Mouse (Mus musculus) fat pad, adult 2 months (tissue): ENCODE data around the gene Rapgef5.
"Not testable (repeated sequence)": the region's sequence is repeated elsewhere in the genome, so short reads cannot be mapped to it uniquely, and the experiment has no call there.

Source experiments
- DNase-seq: peaks from one replicate; pipeline ENCODE4 v3.0.0-alpha.2; 2011; ENCODE audit warnings: low read depth, low spot score; ENCODE audit errors: extremely low read depth

The Rapgef5 gene

DNA sequence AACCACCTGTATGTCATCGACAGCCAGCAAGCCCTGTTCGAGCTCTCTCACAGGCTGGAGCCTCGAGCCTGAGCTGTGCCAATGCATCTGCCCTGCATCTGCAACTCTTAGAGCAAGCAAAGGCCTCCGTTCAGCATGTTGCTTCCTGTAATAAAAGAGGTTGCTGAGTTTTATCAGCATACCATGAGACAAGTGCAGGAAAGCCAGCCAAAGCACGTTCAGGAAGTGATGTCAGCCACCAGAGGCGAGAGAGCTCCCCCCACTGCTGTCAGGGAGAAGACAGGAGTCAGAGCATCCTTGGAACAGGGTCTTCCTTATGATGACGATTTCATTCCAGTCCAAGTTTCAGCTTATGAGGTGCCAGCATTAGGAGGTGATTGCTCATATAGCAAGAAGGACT, 239.7 kb downstream of the Rapgef5 start:
- no peak for DNase-seq

DNA sequence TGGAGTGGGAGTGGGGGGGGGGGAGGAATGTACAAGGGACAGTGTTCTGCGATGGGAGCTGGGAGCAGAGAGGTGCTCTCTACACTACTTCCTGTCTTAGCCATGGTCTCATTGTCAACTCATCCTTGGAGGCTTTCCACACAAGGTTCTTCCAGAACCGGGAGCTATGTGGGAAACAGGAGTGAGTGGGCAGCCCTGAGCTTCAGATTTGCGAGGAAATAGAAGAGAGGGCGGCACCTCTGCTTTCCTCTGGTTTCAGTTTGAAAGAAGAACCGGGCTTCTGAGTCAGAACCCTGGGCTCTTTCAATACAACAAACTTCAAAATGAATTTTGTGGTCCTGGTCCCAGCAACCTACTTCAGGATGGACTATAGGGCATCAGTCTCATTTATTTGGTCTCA, 244.1 kb downstream of the Rapgef5 start:
- no peak for DNase-seq

DNA sequence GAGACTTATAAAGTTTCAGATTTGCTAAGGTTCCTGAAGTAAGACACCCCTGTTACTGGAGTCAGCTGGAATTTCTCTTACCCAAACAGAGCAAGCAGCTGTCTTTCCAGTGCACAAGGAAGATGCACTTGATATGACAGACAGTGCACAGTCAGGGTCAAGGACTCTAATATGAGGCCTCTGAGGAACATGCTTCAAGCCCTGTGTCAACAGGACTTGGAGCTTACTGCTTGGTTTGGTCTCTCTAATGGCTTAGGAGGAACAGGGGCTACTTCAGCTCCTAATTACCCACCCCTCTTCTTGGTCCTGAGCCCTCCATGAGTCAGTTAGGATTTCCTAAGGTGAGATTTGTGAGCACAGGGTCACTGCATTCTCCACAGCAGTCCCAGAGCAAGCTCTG, 244.6 kb downstream of the Rapgef5 start:
- no peak for DNase-seq

DNA sequence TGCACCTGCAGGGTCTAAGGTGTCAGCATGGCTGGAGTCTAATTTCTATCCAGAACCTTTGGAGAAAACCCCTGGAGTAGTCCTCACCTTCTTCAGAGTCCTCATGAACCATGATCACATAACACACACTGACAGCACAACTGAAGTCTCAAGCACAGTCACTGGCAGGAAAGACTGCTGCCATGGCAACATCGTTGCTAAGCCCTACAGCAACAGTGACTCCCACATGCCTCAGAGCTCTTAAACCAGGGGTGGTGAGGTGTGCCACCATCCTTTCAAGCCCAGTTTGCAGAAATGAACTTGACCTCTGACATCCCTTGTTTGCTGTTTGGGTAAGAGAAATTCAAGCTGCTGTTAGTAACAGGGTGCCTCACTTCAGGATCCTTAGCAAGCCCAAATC, 245.4 kb downstream of the Rapgef5 start:
- DNase-seq, result no peak

DNA sequence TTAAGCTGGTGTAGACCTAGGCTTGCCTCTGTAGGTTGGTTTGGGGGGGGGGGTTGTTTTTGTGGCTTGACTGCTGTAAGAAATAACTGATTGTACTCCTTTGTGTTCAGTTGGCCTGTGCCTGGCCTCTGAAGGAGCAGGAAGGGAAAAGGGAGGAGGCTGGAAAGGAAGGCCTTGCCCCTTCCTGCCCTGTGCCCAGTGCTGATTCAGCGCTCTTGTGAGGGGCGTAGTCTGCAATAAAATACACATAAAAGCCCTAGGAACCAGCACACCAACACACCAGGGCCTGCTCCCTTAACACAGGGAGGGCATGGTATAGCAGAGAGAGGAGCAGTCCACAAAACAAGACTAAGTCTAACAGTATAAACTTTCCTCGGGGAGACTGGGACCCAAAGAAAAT, 247.0 kb downstream of the Rapgef5 start:
- no peak for DNase-seq

DNA sequence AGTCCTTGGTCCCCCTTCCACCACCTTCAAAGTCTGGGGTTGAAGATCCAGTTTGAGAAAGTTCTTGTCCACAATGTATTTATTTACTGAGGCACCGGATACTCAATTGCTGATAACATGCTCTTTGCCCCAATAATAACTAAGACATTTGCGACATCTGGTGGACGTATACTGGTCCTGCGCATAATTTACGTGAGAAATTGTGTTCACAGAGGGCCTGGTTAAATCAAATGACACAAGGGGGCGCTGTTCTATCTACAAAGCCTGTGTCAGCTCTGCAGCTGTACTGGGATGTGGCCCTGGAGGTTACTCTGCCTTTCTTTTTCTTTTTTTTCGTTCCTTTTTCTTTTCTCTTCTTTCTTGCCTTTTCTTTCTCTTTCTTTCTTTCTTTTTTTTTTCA, 248.6 kb downstream of the Rapgef5 start:
- peak; percentile 10 for DNase-seq

DNA sequence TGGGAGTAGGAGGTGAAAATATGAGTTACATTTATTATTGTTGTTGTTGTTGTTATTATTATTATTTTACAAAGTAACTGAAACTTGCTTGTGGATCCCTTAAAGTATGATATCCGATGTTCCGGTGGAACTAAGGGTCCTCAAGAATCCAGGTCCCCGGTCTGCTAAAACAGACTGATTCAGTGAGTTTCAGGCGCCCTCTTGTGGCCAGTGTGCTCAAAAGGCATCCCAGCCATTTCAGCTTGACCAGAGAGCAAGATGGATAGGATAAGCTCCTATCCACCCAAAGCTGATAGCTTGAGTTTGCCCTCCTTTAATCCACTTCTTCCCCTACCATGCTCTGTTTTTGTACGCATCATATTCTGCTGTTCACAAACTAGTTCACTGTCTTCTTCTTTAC, 252.8 kb downstream of the Rapgef5 start:
- DNase-seq, result no peak

DNA sequence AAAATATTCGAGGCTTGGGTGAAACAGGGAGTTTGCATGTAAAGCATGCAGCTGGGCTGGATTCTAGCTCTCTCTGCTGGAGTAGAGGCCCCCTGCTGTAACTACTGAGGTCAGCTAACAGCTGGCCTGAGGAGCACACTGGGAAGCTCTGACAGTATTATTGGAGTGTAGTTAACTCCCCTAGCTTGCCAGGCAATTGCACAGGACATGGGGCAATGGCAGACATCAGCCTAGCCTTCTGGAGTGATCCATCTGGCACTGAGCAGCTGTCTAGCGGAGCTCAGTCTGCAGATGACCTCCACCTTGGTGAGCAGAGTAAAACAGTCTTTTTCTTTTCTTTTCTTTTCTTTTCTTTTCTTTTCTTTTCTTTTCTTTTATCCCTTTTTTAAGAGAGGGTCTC, 253.9 kb downstream of the Rapgef5 start:
- no peak for DNase-seq

DNA sequence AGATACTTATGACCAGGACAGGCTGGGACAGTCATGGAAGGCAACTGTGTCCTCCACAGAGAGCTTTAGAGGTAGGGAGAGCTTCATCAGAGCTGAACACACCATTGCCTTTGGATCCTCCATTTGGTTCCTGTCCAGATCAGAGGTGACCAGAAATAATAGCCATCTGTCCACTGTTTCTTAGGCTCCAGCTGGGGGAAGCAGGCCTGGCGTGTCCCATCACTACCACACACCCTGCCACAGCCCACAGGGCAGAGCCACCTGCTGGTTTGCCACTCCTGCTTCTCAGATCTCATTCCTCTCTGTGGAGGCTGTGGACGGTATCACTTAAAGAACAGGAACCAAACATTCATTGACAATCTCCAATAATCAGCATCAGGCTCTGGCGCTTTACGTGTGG, 254.9 kb downstream of the Rapgef5 start:
- DNase-seq, result no peak

DNA sequence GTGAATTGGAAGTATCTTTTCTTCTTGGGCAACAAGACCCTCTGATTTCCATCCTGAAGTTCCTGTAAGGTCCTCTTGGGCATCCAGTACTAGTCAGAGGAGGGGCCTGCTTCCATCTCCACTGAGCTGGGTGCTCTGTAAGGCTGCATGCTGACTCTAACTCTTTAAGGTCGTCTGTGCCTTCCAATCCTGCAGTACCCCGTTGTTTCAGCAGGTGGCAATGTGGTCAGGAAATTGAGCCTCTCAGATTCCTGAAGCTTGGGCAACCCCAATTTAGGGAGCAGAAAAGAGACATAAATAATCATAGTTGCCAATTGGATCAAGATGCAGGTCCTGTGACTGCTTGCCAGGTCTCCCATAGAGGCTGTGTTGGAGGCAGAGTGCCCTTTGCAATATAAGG, 256.4 kb downstream of the Rapgef5 start:
- DNase-seq, result no peak

DNA sequence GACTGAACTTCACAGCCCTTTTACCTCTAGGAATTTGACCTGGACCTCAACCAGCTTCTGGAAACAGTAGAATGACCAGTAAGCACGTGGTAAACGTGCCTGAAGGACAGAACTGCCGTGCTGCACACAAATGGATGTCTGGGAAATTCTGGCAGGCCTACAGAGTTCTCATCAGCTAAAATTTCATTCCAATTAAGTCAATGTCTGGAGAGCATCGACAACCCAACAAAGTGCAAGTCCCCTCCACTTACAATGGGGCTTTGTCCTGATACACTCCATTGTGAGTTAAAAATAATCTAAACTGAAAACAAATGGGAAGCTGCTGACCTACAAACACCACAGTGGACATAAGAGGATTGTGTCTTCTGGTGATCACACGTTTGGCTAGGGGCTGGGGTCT, 260.6 kb downstream of the Rapgef5 start:
- no peak for DNase-seq

DNA sequence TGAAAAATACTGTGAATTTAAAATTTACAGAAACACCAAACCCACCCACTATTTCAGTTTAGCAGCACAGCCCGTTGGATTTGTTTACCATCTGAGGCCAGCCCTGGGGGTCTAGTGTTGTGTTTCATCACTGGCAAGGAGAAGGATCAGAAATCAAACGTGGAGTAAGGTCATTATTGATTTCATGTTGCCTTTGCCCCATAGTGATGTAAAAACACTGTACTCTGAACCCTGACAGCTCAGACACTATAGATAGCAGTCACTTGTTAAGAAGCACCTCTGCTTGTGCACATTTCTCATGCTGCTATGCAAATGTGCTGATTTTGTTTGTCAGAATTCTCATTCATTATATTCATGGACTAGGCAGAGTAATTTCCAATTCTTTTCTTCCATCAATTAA, 265.1 kb downstream of the Rapgef5 start:
- no peak for DNase-seq

DNA sequence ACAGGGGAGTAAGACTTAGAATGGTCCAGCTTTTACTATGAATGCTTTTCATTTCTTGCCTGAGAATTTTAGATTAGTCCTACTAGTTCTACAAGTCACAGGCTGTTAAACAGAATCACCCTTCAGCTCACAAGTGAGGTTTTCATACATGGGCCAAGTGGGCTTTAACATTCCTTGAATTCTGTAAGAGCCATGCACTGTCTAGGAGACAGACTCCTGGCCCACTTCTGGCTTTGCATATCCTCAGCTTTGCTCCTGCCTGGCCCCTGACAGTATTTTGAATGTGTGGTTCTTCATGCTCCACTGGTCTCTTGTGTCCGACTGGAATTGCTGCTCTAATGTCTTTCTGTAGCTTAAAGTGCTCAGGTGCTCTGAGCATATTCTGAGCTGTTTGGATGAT, 267.1 kb downstream of the Rapgef5 start:
- DNase-seq, result no peak

DNA sequence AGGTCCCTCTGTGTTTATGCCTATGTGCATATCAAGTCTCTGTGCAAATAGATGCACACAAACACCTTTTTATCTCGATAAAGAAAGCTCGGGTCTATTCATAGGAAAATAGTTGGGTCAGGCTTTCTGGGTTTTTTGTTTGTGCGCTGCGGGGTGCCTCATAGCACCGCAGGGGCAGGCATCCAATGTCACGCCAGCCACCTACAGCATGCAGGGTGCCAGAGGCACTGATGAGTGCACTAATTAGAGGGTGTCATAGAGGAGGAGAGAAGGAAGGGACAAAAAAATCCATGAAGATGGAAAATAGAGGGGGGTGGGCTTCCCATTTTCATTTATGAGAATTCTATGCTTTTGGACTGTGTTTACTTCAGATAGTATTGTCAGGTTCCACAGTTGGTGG, 270.3 kb downstream of the Rapgef5 start:
- DNase-seq, result no peak

DNA sequence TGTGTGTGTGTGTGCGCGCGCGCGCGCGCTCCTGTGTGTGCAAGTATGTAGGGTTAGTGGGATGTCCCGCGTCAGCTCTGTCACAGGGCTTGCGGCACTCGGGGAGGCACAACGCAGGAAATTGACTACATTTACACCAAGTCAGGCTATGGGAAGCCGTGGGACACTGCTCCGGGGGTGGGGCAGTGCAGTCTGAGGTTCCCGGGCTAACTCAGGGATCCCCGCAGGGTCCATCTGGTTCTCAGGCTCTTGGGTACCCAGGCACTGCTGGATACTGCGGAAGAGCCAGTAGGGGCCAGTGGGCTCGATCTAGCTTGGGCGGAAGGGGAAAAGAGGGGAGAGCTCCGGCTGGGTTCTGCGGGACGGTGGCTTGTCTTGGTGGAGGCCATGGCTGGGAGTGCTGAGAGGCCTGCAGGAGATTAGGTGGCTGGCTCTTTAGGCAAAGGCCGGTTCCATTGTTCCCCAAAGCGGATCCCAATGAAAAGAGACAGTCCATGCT, 272.3 kb downstream of the Rapgef5 start:
- DNase-seq, result no peak

DNA sequence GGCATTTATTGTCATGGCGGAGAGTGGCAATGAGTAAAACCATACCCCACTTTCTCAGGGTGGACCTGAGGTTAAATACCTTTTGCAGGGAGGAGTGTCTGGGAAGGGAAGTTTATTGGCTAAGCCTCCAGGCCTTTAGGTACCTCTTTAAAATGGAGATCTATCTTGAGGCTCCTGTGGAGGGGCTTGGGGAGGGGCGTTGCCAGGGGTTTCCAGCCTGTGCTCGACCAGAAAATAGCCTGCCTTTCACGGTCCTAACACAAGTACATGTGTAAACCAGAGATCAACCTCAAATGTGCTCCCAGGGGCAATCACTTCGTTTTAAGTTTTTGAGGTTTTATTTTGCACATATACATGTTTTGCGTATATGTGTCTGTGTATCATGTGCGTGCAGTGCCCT, 272.7 kb downstream of the Rapgef5 start:
- DNase-seq, result no peak

DNA sequence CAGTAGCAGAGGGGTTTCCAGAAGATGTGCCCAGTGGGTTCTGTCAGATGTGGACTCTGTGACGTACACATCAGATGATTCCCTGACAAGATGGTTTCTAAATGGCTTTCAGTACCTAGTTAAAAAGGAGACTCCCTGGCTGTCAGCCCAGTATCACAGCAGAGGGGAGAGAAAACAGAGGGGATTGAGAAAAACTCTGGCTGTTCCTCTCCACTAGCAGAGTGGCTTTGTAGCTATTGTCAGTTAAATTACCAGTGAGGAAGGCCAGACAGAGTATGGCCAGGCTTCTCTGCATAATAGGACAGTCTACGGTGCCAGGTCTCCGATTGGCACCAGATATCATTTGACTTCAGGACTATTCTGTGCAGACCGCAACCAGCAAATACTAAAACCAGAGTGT, 279.0 kb downstream of the Rapgef5 start:
- no peak for DNase-seq

DNA sequence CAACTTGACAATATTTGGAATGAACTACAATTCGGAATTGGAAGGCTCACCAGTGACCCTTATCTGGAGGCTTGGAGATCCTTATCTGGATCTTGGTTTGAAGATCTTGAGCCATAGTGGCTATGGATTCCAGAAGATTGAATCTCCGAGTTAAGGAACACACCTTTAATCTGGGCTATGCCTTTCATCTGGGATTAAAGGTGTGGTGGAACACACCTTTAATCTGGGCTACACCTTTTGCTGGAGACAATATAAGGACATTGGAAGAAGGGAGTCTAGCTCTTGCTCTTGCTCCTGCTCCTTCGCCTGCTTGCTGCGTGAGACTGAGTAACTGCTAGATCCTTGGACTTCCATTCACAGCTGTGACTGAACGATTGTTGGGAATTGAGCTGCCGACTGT, 287.7 kb downstream of the Rapgef5 start, which contains the start of gene Cdca7l:
Gene Cdca7l, plus strand, starts transcription at position 301 of the 400 bp plus-strand sequence.
- DNase-seq, result not testable (repeated sequence)

DNA sequence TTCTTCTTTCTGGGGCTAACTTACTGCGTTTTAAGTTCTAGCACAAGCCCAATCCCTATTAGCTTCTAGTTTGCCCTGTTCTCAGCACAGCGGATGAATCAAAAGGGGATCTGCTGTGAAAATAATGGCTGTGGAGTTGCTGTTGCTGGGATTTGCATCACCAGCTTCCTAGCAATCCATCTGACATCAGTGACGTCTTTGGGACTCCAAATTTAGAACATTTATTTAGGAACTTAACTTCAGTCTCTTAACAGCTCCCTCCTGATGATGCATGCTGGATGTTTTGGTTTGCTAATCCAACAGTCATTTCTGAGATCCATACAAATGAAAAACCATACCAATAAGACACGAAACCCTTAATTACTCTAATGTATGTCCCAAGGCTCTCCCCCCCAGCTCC, 289.3 kb downstream of the Rapgef5 start:
- DNase-seq, result no peak

DNA sequence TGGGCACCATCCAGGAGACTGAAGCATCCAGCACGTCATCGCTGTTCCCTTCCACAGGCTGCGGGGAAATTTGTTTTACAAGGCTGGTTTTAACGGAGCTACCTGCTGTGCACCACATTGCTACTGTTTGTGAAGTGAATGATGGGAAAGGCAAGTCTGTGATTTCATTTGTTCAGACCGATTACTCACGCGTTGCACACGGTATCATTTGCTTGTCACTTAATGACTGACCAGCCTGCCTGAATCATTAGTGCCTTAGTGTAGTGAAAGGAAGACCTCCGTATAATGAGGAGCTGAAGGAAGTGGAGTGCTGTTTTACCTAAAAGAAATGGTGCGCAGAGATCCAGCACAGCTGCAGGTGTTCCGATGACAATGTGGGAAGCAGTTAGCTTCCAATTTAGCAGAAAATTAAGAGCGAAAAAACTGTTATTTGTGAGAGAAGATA, 289.8 kb downstream of the Rapgef5 start:
- no peak for DNase-seq

DNA sequence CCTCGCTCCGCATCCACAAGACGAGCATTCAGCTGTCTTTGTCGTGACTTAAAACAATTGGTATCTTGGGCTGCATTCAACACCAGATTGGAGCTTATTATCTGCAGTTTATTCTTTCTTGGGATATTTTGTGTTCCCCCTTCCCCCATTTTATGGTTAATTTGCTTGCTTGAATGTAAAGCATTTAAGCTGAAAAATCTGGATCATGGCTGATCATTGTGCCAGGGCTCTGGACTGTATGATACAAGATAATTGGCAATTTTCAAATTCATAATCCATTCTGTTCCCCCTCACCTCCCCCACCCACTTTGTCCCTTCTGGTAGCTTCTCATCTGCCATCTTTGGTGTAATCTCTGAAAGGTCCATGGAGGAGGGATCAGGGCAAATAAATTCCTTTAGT, 290.2 kb downstream of the Rapgef5 start:
- DNase-seq, result no peak

DNA sequence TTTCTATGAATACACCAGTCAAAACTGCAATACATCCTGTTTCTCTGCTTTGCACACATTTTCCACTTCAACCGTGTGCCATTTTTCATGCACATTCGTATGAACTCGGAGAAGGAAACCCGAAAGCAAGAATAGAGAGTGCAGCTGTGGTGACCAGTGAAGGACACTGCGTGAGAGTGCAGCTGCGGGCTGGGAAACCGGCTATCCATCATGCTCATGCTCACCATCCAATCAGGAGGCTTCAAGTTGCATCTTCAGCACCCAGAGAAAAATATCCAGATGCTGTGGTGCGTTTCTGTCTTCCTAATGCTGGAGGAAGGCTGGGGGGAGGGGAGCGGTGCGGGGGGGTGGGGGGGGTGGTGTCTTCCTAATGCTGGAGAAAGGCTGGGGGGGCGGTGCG, 291.4 kb downstream of the Rapgef5 start:
- DNase-seq, result no peak

DNA sequence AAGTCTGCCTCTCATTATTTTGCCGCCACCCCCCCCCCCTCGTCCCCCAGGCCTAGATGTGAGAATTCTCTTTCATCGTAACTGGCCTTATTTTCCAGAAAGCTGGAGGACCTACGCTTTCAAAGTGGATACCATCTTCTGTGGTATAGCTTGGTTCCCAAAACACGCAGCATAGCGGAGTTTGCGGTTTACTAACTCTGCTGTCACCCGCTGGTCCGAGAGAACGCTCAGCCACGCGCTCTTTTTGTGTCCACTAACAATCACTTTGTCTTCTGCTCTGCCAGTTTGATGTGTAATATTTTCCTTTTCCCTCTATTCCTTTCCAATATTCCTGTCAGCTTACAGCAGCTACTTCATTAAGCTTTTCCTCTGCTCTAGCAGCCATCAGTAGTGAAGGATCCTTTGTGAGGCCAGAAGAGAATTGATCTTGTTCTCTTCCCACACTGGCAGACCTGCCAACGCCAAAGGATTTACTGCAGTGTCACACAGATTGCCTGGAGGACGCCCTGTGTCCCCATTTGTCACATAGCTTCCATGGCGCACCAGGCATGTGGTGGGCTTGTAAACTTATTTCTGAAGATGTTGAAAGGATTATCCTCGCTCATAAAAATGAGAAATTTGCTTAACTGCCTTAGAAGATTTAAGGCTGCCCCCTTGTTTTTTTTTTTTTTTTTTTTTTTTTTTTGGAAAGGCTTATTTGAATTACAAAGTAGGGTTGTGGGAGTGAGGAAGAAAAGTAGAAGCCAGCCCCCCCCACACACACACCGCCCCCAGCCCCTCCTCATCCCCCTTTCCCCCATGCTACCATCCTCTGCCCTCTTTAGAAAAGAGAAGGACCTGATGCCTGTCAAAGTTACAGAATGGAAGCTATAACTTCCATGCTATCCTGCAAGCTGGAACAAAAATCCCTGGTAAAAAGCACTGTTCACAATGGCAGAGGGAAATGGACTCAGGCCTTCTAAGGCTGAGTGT, 292.4 kb downstream of the Rapgef5 start:
- no peak for DNase-seq
